Mouse (Mus musculus): ENCODE measurements at regions not wholly inside any gene's neighbourhood (a gene's known extent, or its start where the extent isn't known, plus 50 kb on each side); places are given as distances from the start of the nearest gene placed in this dataset.
A peak's percentile ranks its signal among the peaks of the same experiment; 100 is the strongest.

GRCm38 (mm10) chr15:14000952-14001351, 827.5 kb upstream of the Cdh6 start:
- H3K27me3 ChIP-seq, result no peaks in the 10 kb centered on the region
- no peaks in the 10 kb centered on the region for H3K4me1 ChIP-seq (replicated peaks)
- H3K36me3 ChIP-seq, result no peaks in the 10 kb centered on the region
- H3K4me2 ChIP-seq, result no peak overlapping the region
- H3K4me3 ChIP-seq, result no peak overlapping the region
- no peak for ATAC-seq (ENCODE audit: low FRiP score, low read depth)
- no peaks in the 10 kb centered on the region for H3K9me3 ChIP-seq
- no peak overlapping the region for H3K9ac ChIP-seq
- no peak overlapping the region for H3K27ac ChIP-seq (replicated peaks)

GRCm38 (mm10) chr15:13989768-13990167, 816.3 kb upstream of the Cdh6 start:
- Histone ChIP-seq H3K27me3 (no peaks in the 10 kb centered on the region), H3K9me3 (no peaks in the 10 kb centered on the region), H3K4me1 (replicated peaks) (peaks cover 5% of the 10 kb centered on the region; the same call in 1 of the 2 replicates), H3K27ac (replicated peaks) (no peak overlapping the region), H3K4me2 (no peak overlapping the region), H3K36me3 (no peaks in the 10 kb centered on the region), H3K9ac (no peak overlapping the region), H3K4me3 (no peak overlapping the region)
- no peak for ATAC-seq (ENCODE audit: low FRiP score, low read depth)
- 62% methylated on average over 3 of the region's 3 CpGs for WGBS

GRCm38 (mm10) chr15:13988919-13989510, 815.5 kb upstream of the Cdh6 start:
- Histone ChIP-seq H3K36me3 (no peaks in the 10 kb centered on the region), H3K27me3 (no peaks in the 10 kb centered on the region), H3K27ac (replicated peaks) (peak overlapping the region; percentile 18; the same call in 1 of the 2 replicates), H3K9ac (no peak overlapping the region), H3K4me1 (replicated peaks) (peaks cover 5% of the 10 kb centered on the region; the same call in 1 of the 2 replicates), H3K4me2 (no peak overlapping the region), H3K4me3 (no peak overlapping the region), H3K9me3 (no peaks in the 10 kb centered on the region)
- ATAC-seq (ENCODE audit: low FRiP score, low read depth), result no peak
- WGBS, result 72% methylated on average over 8 of the region's 8 CpGs

GRCm38 (mm10) chr15:13969811-13970210, 796.3 kb upstream of the Cdh6 start:
- 9% methylated on average over 7 of the region's 7 CpGs for WGBS
- Histone ChIP-seq H3K9ac (no peak overlapping the region), H3K4me3 (no peak overlapping the region), H3K9me3 (no peaks in the 10 kb centered on the region), H3K4me1 (replicated peaks) (0 out of 2 replicates have a peak, but pooled peaks cover 4% of the 10 kb centered on the region), H3K27me3 (no peaks in the 10 kb centered on the region), H3K4me2 (no peak overlapping the region), H3K27ac (replicated peaks) (no peak overlapping the region), H3K36me3 (no peaks in the 10 kb centered on the region)
- peak; percentile 71 for ATAC-seq (ENCODE audit: low FRiP score, low read depth)
